Mouse (Mus musculus) CH12.LX (cell line): ENCODE data around the gene Nup188. TPM values are rescaled to one million over a fixed set of nuclear protein-coding genes. Genes with fewer than 3 reads are reported as not detected.

Source experiments
- DNase-seq: peaks from one replicate; pipeline ENCODE4 v3.0.0-alpha.2; 2013; ENCODE audit errors: extremely low read depth
- H3K27ac ChIP-seq: 2 replicates; pipeline ENCODE4 v1.5.1; 2012; ENCODE audit warnings: low read depth, mild to moderate bottlenecking, control low read depth, moderate library complexity; ENCODE audit not compliant: insufficient read depth
- H3K27me3 ChIP-seq: replicated peaks from 2 replicates; pipeline ENCODE3; 2012; ENCODE audit warnings: inconsistent platforms
- H3K36me3 ChIP-seq, 2 experiments: replicated peaks in 1 of 2; 2 replicates each; pipeline versions ENCODE3 to v1.6.1; 2012; ENCODE audit warnings: inconsistent platforms in 1 of 2, low read length in 1 of 2, mild to moderate bottlenecking in 1 of 2, mixed read lengths in 1 of 2, moderate library complexity in 1 of 2; ENCODE audit not compliant: control insufficient read depth in 1 of 2, insufficient read depth in 1 of 2
- H3K4me1 ChIP-seq, 2 experiments: 2 replicates each; pipeline ENCODE4 v1.6.1; 2012; ENCODE audit warnings: inconsistent platforms in 1 of 2, moderate library complexity in 1 of 2; ENCODE audit not compliant: insufficient read depth in 2 of 2, control insufficient read depth in 1 of 2
- H3K4me2 ChIP-seq: 2 replicates; pipeline ENCODE4 v1.6.1; 2012; ENCODE audit warnings: low read depth, mild to moderate bottlenecking, control low read depth; ENCODE audit not compliant: poor library complexity, insufficient read depth, severe bottlenecking
- H3K4me3 ChIP-seq, 3 experiments: fragments of 150-350 bp in 1 of 3; sonication (generic) in 1 of 3; replicated peaks in 1 of 3; 2 replicates each; pipeline versions ENCODE3 to v1.5.1; 2011 to 2012; ENCODE audit warnings: low read depth in 2 of 3, low read length in 2 of 3, mild to moderate bottlenecking in 2 of 3, moderate library complexity in 2 of 3, control low read depth in 1 of 3, improper control_type of control experiment in 1 of 3, inconsistent platforms in 1 of 3, mixed read lengths in 1 of 3; ENCODE audit not compliant: poor library complexity in 1 of 3
- H3K79me2 ChIP-seq: replicated peaks from 2 replicates; pipeline ENCODE4 v1.6.1; 2012; ENCODE audit warnings: mild to moderate bottlenecking, moderate library complexity; ENCODE audit not compliant: control insufficient read depth, poor library complexity, insufficient read depth, severe bottlenecking; ENCODE audit errors: extremely low read depth
- H3K9ac ChIP-seq: 2 replicates; pipeline ENCODE4 v1.6.1; 2012; ENCODE audit warnings: low read depth, mild to moderate bottlenecking, control low read depth, moderate library complexity; ENCODE audit not compliant: insufficient read depth
- H3K9me3 ChIP-seq: replicated peaks from 2 replicates; pipeline ENCODE3; 2012; ENCODE audit warnings: low read length, inconsistent platforms, mixed read lengths
- CHD2 ChIP-seq: IDR thresholded peaks from 2 replicates; pipeline ENCODE4 v1.6.1; 2011; ENCODE audit warnings: low read length, improper control_type of control experiment
- CTCF ChIP-seq, 2 experiments: IDR thresholded peaks in 1 of 2; conservative IDR thresholded peaks in 1 of 2; 2 replicates each; pipeline ENCODE4 v1.5.1; 2011 to 2012; ENCODE audit warnings: low read depth in 2 of 2, low read length in 2 of 2, improper control_type of control experiment in 1 of 2, inconsistent platforms in 1 of 2, mild to moderate bottlenecking in 1 of 2, moderate library complexity in 1 of 2
- E2F4 ChIP-seq: IDR thresholded peaks from 2 replicates; pipeline ENCODE4 v1.6.1; 2011; ENCODE audit warnings: low read depth, low read length, improper control_type of control experiment; ENCODE audit not compliant: insufficient replicate concordance
- ETS1 ChIP-seq: conservative IDR thresholded peaks from 2 replicates; pipeline ENCODE4 v1.6.1; 2012; ENCODE audit warnings: low read depth, mild to moderate bottlenecking, inconsistent platforms, low read length, improper control_type of control experiment, moderate library complexity
- GABPA ChIP-seq: IDR thresholded peaks from 2 replicates; pipeline ENCODE4 v1.6.1; 2012; ENCODE audit warnings: low read depth, low read length, improper control_type of control experiment, inconsistent platforms; ENCODE audit not compliant: insufficient replicate concordance
- HCFC1 ChIP-seq: IDR thresholded peaks from 2 replicates; pipeline ENCODE4 v1.6.1; 2012; ENCODE audit warnings: low read depth, mild to moderate bottlenecking, inconsistent platforms, low read length, improper control_type of control experiment
- JUN ChIP-seq: IDR thresholded peaks from 2 replicates; pipeline ENCODE4 v1.6.1; 2011; ENCODE audit warnings: low read depth, mild to moderate bottlenecking, low read length, improper control_type of control experiment, moderate library complexity; ENCODE audit not compliant: insufficient read depth
- JUND ChIP-seq: conservative IDR thresholded peaks from 2 replicates; pipeline ENCODE4 v1.6.1; 2011; ENCODE audit warnings: low read depth, low read length, improper control_type of control experiment
- MAX ChIP-seq: IDR thresholded peaks from 2 replicates; pipeline ENCODE4 v1.6.1; 2011; ENCODE audit warnings: low read length, improper control_type of control experiment
- MAZ ChIP-seq: IDR thresholded peaks from 2 replicates; pipeline ENCODE4 v1.6.1; 2012; ENCODE audit warnings: low read depth, mild to moderate bottlenecking, inconsistent platforms, low read length, improper control_type of control experiment, moderate library complexity
- MEF2A ChIP-seq: IDR thresholded peaks from 2 replicates; pipeline ENCODE4 v1.6.1; 2014; ENCODE audit warnings: low read depth, mild to moderate bottlenecking, inconsistent platforms, low read length, improper control_type of control experiment, borderline replicate concordance
- MYC ChIP-seq: IDR thresholded peaks from 2 replicates; pipeline ENCODE4 v1.6.1; 2011; ENCODE audit warnings: low read depth, mild to moderate bottlenecking, improper control_type of control experiment, low read length
- PAX5 ChIP-seq: IDR thresholded peaks from 2 replicates; pipeline ENCODE4 v1.6.1; 2012; ENCODE audit warnings: low read length, inconsistent platforms, mixed read lengths
- POLR2A ChIP-seq: IDR thresholded peaks from 2 replicates; pipeline ENCODE4 v1.6.1; 2011; ENCODE audit warnings: low read depth, mild to moderate bottlenecking, improper control_type of control experiment, low read length
- POLR2AphosphoS2 ChIP-seq: IDR thresholded peaks from 2 replicates; pipeline ENCODE4 v1.6.1; 2011; ENCODE audit warnings: low read depth, low read length, improper control_type of control experiment
- RAD21 ChIP-seq: IDR thresholded peaks from 2 replicates; pipeline ENCODE4 v1.6.1; 2011; ENCODE audit warnings: low read depth, mild to moderate bottlenecking, low read length, improper control_type of control experiment, moderate library complexity
- SIN3A ChIP-seq: IDR thresholded peaks from 2 replicates; pipeline ENCODE4 v1.6.1; 2012; ENCODE audit warnings: low read length, improper control_type of control experiment, inconsistent platforms
- SMC3 ChIP-seq: IDR thresholded peaks from 2 replicates; pipeline ENCODE4 v1.6.1; 2011; ENCODE audit warnings: low read depth, low read length, improper control_type of control experiment
- USF2 ChIP-seq: conservative IDR thresholded peaks from 2 replicates; pipeline ENCODE4 v1.6.1; 2011; ENCODE audit warnings: low read depth, low read length, improper control_type of control experiment
- ZC3H11A ChIP-seq: IDR thresholded peaks from 2 replicates; pipeline ENCODE4 v1.6.1; 2012; ENCODE audit warnings: low read depth, mild to moderate bottlenecking, inconsistent platforms, low read length, improper control_type of control experiment
- ZMIZ1 ChIP-seq: IDR thresholded peaks from 2 replicates; pipeline ENCODE4 v1.6.1; 2012; ENCODE audit warnings: low read depth, mild to moderate bottlenecking, inconsistent platforms, low read length, improper control_type of control experiment
- ZNF384 ChIP-seq: IDR thresholded peaks from 2 replicates; pipeline ENCODE4 v1.6.1; 2012; ENCODE audit warnings: low read depth, low read length, improper control_type of control experiment, inconsistent platforms
- dilution Hi-C: fragments of 300-500 bp; cut with MboI; formaldehyde crosslinking; loops from 2 replicates; pipeline ENCODE4 v1.14.3; 2020; ENCODE audit warnings: low sequenced_read_pairs; ENCODE audit not compliant: extremely low pct_unique_long_range_greater_than_20kb, extremely low pct_ligation_motif_present
- in situ Hi-C: fragments of 300-500 bp; cut with MboI; formaldehyde crosslinking; loops from 3 replicates; pipeline ENCODE4 v1.14.3; 2019; ENCODE audit warnings: low sequenced_read_pairs, low pct_ligation_motif_present, low pct_unique_long_range_greater_than_20kb, mixed read lengths
- polyA plus RNA-seq: library from polyadenylated mRNA; unstranded; fragments of >175 nt; gene quantifications from 2 replicates; pipeline ENCODE4 v1.2.1, GENCODE M21; 2012; ENCODE audit warnings: low read depth; ENCODE audit not compliant: insufficient read length
- total RNA-seq, 2 experiments: library from RNA; depleted of rRNA; stranded (reverse); fragments of 300-350 nt in 1 of 2; fragments of >200 nt in 1 of 2; gene quantifications; 2 replicates each; pipeline ENCODE4 v1.2.3; 2012 to 2014

The Nup188 gene
- total and polyA plus RNA-seq, 3 experiments: 19.7 to 58.8 (median 47.6) TPM

DNA sequence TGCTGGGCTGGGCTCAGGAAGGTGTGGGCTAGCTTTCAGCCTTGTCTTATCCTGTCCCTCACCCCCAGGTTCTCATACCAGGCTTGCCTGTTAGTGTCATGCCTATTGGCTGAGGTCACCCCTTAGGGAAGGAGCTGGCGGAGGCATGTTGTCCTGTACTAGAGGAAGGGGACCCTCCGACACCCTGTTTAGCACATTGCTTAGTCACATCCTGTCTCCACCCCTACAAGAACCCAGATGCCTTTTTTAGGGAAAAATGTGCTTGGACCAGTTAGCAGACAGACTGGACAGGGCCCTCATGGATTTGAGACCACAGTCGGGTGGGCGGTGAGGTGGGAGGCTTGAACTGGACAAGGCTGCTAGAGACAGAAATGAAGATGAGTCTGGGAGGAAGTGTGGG lies 27.6 kb upstream of the Nup188 start:
- dilution Hi-C loops: no loop called here

DNA sequence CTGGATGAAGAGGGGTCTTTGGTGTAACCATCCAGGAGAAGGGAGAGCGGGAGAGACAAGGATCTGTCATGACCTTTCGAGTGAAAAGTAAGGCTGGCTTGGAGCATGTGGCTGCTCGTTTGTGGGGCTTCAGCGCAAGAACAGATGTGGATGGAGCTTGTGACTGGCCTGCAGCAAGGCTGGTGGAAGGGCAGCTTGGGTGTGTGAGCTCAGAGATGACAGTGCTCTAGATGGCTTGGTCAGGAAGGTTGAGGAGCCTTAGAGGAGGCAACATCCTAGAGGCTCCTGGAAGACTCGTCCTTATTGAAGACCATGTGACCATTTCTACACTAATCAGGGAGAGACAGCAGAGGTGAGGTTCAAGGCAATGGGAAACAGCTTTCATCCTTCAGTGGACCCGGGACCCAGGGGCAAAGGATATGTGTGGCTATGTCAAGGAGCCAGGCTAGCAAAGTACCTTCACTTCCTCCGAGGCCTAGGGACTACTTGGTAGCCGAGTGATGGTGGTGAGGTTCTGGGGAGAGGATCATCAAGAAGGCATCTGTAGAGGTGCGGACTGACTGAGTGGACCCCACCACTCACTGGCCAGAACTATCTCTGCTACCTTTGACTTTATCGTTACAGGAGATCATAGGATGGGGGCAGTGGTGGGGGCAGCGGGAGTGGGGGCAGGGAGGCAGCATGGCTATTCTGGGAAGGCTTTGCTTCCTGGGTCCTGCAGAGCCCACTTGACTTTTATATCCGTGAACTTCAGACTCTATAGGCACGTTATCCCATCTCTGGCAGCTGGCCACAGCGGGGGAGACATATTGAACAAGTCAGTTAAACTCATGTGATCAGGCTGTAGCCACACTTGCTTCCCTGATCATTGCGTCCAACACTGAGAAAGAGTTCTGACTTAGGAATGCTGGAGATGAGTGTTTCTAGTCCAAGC lies 26.8 kb upstream of the Nup188 start:
- dilution Hi-C loops (no loop called here), in situ Hi-C loops (no loop called here)
- no peaks in the 10 kb centered on the region for H3K79me2 ChIP-seq
- H3K9ac ChIP-seq: no peak overlapping the region
- peaks cover 46 to 90% of the 10 kb centered on the region in 2 experiments for H3K36me3 ChIP-seq
- H3K4me3 ChIP-seq: no peak overlapping the region
- H3K27ac ChIP-seq: no peak overlapping the region
- no peak for DNase-seq
- no peak for TF ChIP-seq CHD2
- TF ChIP-seq ZNF384: no peak
- TF ChIP-seq ETS1: no peak
- no peak for TF ChIP-seq POLR2A
- no peak for TF ChIP-seq RAD21
- TF ChIP-seq MAZ: no peak
- TF ChIP-seq E2F4: no peak
- TF ChIP-seq USF2: no peak
- TF ChIP-seq HCFC1: no peak
- TF ChIP-seq POLR2AphosphoS2: no peak
- no peak for TF ChIP-seq JUN
- H3K27me3 ChIP-seq: no peaks in the 10 kb centered on the region
- no peak overlapping the region for H3K4me2 ChIP-seq
- no peaks in the 10 kb centered on the region for H3K9me3 ChIP-seq
- H3K4me1 ChIP-seq: peaks cover 10 to 29% of the 10 kb centered on the region in 2 experiments

More for the DNA sequence above, 27.6 kb upstream of the Nup188 start:
- in situ Hi-C loops: no loop called here
- Histone ChIP-seq H3K4me2 (no peak overlapping the region), H3K79me2 (no peaks in the 10 kb centered on the region), H3K36me3 (peaks cover 46 to 82% of the 10 kb centered on the region in 2 experiments), H3K27me3 (no peaks in the 10 kb centered on the region), H3K4me1 (peaks cover 10 to 29% of the 10 kb centered on the region in 2 experiments), H3K9ac (no peak overlapping the region), H3K4me3 (no peak overlapping the region), H3K27ac (no peak overlapping the region), H3K9me3 (no peaks in the 10 kb centered on the region)
- DNase-seq: no peak
- TF ChIP-seq MAX (no peak), MEF2A (no peak), CTCF (conservative IDR thresholded peaks at IDR 0.05 in 1 of 2, IDR thresholded peaks at IDR 0.05 in 1 of 2; ENCODE audit: low read depth in 2 of 2, low read length in 2 of 2) (no peak), POLR2A (no peak), MAZ (no peak), CHD2 (no peak), MYC (no peak), GABPA (no peak), JUND (no peak), USF2 (no peak), POLR2AphosphoS2 (no peak), PAX5 (no peak), ZC3H11A (no peak), SIN3A (no peak), ZMIZ1 (no peak), SMC3 (no peak), HCFC1 (no peak)
